Mouse (Mus musculus): ENCODE measurements around the gene Secisbp2l.

GRCm38 (mm10) chr2:125696219-125696618 lies 86.5 kb downstream of the Secisbp2l start:
- TF ChIP-seq MAZ (IDR thresholded peaks at IDR 0.05; ENCODE audit: low read depth, low read length) (no peak), POLR2A (IDR thresholded peaks at IDR 0.05; ENCODE audit: low read depth, low read length) (no peak), JUN (IDR thresholded peaks at IDR 0.05; ENCODE audit: insufficient read depth, low read depth, low read length) (no peak), RAD21 (IDR thresholded peaks at IDR 0.05; ENCODE audit: low read depth, low read length) (no peak), MAFK (IDR thresholded peaks at IDR 0.05; ENCODE audit: insufficient replicate concordance, low read length) (no peak), CTCF (conservative IDR thresholded peaks at IDR 0.05 in 1 of 2, IDR thresholded peaks at IDR 0.05 in 1 of 2; ENCODE audit: low read depth in 2 of 2, low read length in 2 of 2) (no peak), HCFC1 (IDR thresholded peaks at IDR 0.05; ENCODE audit: low read depth, low read length) (no peak), ETS1 (conservative IDR thresholded peaks at IDR 0.05; ENCODE audit: low read depth, low read length) (no peak)

Data from CH12.LX (cell line).